Mouse (Mus musculus) midbrain, embryonic 12.5 days (tissue): ENCODE data around the gene Pcsk6. TPM values are rescaled to one million over a fixed set of nuclear protein-coding genes. Genes with fewer than 3 reads are reported as not detected.

Experiments used
- ATAC-seq: fragments of 200-750 bp; cut with Nextera tagmentation; 2 replicates; pipeline ENCODE4 v1.8.0; 2017; ENCODE audit warnings: low read depth, moderate TSS enrichment, moderate library complexity; ENCODE audit not compliant: low FRiP score
- H3K27ac ChIP-seq: fragments of 300-500 bp; sonication (generic); replicated peaks from 2 replicates; pipeline ENCODE4 v1.5.1; 2016; ENCODE audit warnings: mild to moderate bottlenecking
- H3K27me3 ChIP-seq: fragments of 300-500 bp; sonication (generic); 2 replicates; pipeline ENCODE4 v1.6.1; 2016; ENCODE audit warnings: mild to moderate bottlenecking
- H3K36me3 ChIP-seq: fragments of 300-500 bp; sonication (generic); 2 replicates; pipeline ENCODE4 v1.6.1; 2016
- H3K4me1 ChIP-seq: fragments of 300-500 bp; sonication (generic); 2 replicates; pipeline ENCODE4 v1.6.1; 2016
- H3K4me2 ChIP-seq: fragments of 300-500 bp; sonication (generic); replicated peaks from 2 replicates; pipeline ENCODE4 v1.6.1; 2016; ENCODE audit warnings: mild to moderate bottlenecking, moderate library complexity
- H3K4me3 ChIP-seq: fragments of 300-500 bp; sonication (generic); 2 replicates; pipeline ENCODE4 v1.5.1; 2016; ENCODE audit warnings: mild to moderate bottlenecking
- H3K9ac ChIP-seq: fragments of 300-500 bp; sonication (generic); replicated peaks from 2 replicates; pipeline ENCODE4 v1.6.1; 2016; ENCODE audit warnings: mild to moderate bottlenecking, moderate library complexity
- H3K9me3 ChIP-seq: fragments of 300-500 bp; sonication (generic); 2 replicates; pipeline ENCODE4 v1.6.1; 2016; ENCODE audit warnings: mild to moderate bottlenecking
- WGBS: fragments of 180-500 bp; shearing (Covaris S2); methylation state at CpG from one replicate; pipeline ENCODE4 v1.1.7; 2016; 5-methylcytosine and 5-hydroxymethylcytosine counted together
- polyA plus RNA-seq: library from polyadenylated mRNA; unstranded; fragments of >200 nt; fragmentation: Nextera tagmentation; extraction: Ambion mirVana; gene quantifications from 2 replicates; pipeline ENCODE4 v1.2.1, GENCODE M21; 2016

The Pcsk6 gene
- polyA plus RNA-seq, 1 experiment from 2014 or later: 0.69 TPM

DNA sequence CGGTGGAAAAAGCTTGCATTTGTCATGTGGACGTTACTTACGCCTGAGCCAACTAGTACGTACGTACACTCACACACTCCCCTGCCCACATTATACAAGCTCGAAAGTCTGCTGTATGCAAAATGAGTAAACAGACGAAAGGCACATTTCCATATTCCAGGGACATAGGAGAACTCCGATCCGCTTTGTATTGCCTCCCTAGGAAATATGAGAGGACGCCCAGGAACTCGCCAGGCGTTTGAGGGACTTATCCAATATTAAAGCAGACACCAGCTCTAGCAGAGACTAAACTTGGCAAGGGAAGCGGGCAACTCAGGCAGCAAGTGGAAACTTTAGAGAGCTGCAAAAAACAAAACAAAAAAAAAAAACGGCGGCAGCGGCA is 147.3 kb downstream of the Pcsk6 start:
- Histone ChIP-seq H3K4me1 (0 out of 2 replicates have a peak, but pooled peaks cover 13% of the 10 kb centered on the region), H3K9me3 (no peaks in the 10 kb centered on the region), H3K4me2 (no peak overlapping the region), H3K4me3 (no peak overlapping the region), H3K27ac (no peak overlapping the region), H3K9ac (no peak overlapping the region), H3K27me3 (no peaks in the 10 kb centered on the region), H3K36me3 (no peaks in the 10 kb centered on the region)
- ATAC-seq: no peak
- WGBS: 85% methylated on average over 16 of the region's 16 CpGs

DNA sequence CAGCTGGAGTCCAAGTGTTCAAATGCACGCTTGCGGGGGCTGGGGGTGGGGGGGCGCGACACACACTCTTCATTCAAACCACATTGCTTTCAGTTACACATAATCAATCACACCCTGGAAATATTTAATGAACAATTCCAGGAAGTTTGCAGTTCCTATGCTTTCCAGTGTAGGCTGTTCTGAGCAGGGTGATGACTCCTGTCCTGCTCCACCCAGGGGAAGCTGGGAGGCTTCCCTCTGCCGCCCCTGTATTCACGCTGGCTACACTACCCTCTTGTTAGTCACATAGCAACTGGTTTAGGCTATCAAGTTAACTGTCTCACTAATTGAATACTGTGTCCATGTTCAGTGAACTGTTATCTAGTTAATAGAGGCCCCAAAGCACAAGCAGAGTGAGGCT is 149.0 kb downstream of the Pcsk6 start:
- Histone ChIP-seq H3K27me3 (no peaks in the 10 kb centered on the region), H3K27ac (no peak overlapping the region), H3K4me2 (no peak overlapping the region), H3K9ac (no peak overlapping the region), H3K9me3 (no peaks in the 10 kb centered on the region), H3K4me3 (no peak overlapping the region), H3K4me1 (0 out of 2 replicates have a peak, but pooled peaks cover 13% of the 10 kb centered on the region), H3K36me3 (no peaks in the 10 kb centered on the region)
- ATAC-seq: no peak
- WGBS: 90% methylated on average over 6 of the region's 6 CpGs

DNA sequence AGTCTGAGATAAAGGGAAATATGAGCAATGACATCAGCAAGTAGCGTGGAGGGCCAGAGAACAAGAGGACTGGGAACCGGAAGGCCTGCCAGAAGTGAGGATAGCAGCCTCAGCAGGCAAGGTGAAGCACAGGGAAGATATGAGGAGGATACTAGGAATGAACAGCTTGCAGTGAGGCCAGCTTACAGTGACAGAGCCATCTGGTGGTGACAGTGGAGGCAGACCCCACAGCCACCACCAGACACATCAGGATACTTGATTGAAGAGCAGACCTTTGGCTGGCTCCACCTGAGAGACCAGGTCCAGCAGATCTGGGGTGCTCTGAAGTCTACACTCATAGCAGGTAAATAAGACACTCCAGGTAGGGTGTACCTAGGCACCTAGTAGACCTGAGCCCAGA is 166.2 kb downstream of the Pcsk6 start:
- no peaks in the 10 kb centered on the region for H3K4me1 ChIP-seq
- 82% methylated on average over 2 of the region's 2 CpGs for WGBS
- no peaks in the 10 kb centered on the region for H3K36me3 ChIP-seq
- ATAC-seq: no peak
- H3K27ac ChIP-seq: no peak overlapping the region
- H3K4me3 ChIP-seq: no peak overlapping the region
- H3K9ac ChIP-seq: no peak overlapping the region
- no peaks in the 10 kb centered on the region for H3K27me3 ChIP-seq
- no peak overlapping the region for H3K4me2 ChIP-seq
- no peaks in the 10 kb centered on the region for H3K9me3 ChIP-seq

DNA sequence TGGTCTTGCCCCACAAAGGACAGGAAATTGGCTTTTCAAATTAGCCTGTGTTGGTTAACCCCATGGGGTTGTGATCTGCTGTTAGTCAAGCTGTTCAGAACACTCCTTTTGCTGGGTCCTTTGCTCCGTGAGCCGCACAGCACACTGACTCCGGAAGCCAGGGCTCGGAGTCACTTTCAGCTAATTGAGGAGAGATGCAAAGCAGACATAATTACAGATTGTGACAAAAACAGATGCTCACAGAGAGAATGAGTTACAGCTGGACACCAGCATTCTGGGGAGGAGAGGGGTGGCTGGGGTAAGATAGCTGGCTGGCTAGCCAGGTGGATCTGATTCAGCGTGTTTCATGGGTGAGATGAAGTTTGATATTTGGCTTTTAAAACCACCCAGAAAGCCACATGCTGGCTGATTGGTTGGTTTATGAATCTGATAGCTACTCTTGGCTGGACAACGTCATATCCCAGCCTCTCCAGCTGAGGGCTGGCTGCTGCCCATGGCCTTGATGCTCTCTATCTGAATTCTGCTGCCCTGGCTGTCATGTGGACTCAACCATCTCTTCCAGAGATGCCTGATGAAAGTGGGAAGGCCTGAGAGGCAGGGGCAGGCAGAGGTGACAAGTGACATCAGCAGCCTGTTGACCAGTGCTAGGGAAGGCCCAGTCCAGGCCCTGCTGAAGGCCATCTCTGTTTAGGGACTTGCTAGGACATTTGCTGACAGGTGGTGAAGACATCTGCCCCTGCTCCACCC is 167.4 kb downstream of the Pcsk6 start:
- 67% methylated on average over 6 of the region's 6 CpGs for WGBS
- ATAC-seq: no peak
- H3K27ac ChIP-seq: no peak overlapping the region

DNA sequence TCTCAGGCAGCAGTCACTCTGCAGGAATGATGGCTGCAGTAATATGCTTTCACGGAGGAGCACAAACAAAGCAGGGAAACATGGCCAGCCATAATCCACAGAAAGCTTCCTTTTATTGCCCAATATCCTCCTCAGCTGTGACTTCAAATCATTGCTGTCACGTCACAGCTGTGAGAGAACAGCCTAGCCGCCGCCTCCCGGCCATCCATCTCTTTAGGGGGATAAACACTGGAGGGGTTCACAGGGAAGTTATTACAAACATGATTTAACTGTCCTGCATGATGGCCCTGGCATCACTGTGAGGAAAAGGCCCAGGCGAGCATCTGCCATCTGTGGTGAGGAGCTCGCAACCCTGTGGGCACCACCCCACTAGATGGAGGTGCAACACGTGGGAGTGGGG is 175.3 kb downstream of the Pcsk6 start:
- 0 out of 2 replicates have a peak, but pooled peaks cover 3% of the 10 kb centered on the region for H3K27me3 ChIP-seq
- H3K4me2 ChIP-seq: no peak overlapping the region
- no peaks in the 10 kb centered on the region for H3K9me3 ChIP-seq
- no peak overlapping the region for H3K9ac ChIP-seq
- no peak for ATAC-seq
- no peaks in the 10 kb centered on the region for H3K36me3 ChIP-seq
- H3K27ac ChIP-seq: no peak overlapping the region
- 0 out of 2 replicates have a peak, but pooled peaks cover 2% of the 10 kb centered on the region for H3K4me1 ChIP-seq
- WGBS: 83% methylated on average over 8 of the region's 8 CpGs
- H3K4me3 ChIP-seq: no peak overlapping the region

More for the DNA sequence above, 167.4 kb downstream of the Pcsk6 start:
- H3K27me3 ChIP-seq: no peaks in the 10 kb centered on the region
- H3K9me3 ChIP-seq: no peaks in the 10 kb centered on the region
- no peaks in the 10 kb centered on the region for H3K36me3 ChIP-seq
- no peak overlapping the region for H3K9ac ChIP-seq
- no peak overlapping the region for H3K4me3 ChIP-seq
- H3K4me2 ChIP-seq: no peak overlapping the region
- no peaks in the 10 kb centered on the region for H3K4me1 ChIP-seq

DNA sequence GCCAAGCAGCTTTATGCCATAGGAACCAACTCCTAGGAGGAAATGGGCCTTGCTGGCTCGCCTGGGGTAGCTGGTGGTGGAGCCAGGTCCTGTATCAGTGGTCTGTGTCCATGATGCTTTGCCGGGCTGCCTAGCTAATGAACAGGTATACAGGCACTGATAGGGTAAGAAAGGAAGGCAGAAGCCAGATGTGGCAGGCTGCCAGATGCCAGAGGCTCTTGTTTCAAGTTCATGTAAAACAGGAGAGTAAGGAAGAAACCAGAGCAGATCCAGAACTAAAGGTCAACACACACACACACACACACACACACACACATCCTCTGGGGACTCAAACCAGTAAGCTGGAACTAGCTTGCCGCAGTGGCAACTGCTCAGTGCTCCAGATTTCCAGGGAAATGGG is 176.7 kb downstream of the Pcsk6 start:
- H3K4me1 ChIP-seq: 0 out of 2 replicates have a peak, but pooled peaks cover 2% of the 10 kb centered on the region
- 83% methylated on average over 3 of the region's 3 CpGs for WGBS
- H3K4me3 ChIP-seq: no peak overlapping the region
- H3K27ac ChIP-seq: no peak overlapping the region
- no peak overlapping the region for H3K9ac ChIP-seq
- H3K36me3 ChIP-seq: no peaks in the 10 kb centered on the region
- H3K27me3 ChIP-seq: 0 out of 2 replicates have a peak, but pooled peaks cover 3% of the 10 kb centered on the region
- H3K4me2 ChIP-seq: no peak overlapping the region
- no peak for ATAC-seq
- H3K9me3 ChIP-seq: no peaks in the 10 kb centered on the region

DNA sequence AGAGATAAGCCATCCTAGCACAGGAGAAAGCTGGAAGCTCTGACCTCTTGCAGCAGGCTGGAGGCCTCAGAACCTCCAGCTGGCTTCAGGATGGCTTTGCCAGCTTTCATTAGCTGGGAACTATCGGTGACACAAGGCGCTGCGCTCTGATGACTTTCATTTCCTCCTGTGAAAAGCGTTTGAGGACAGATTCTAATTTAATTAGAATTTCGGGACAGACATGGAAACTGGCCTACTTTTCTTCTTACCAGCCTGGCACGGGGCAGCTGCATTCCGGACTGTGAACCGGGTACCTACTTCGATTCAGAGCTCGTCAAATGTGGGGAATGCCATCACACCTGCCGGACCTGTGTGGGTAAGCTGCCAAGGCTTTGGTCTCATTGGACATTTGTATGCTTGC is 177.2 kb downstream of the Pcsk6 start:
- H3K4me1 ChIP-seq: 0 out of 2 replicates have a peak, but pooled peaks cover 2% of the 10 kb centered on the region
- no peak for ATAC-seq
- 0 out of 2 replicates have a peak, but pooled peaks cover 3% of the 10 kb centered on the region for H3K27me3 ChIP-seq
- H3K4me3 ChIP-seq: no peak overlapping the region
- H3K9ac ChIP-seq: no peak overlapping the region
- whole genome bisulfite sequencing: 88% methylated on average over 11 of the region's 11 CpGs
- no peak overlapping the region for H3K4me2 ChIP-seq
- H3K9me3 ChIP-seq: no peaks in the 10 kb centered on the region
- no peak overlapping the region for H3K27ac ChIP-seq
- H3K36me3 ChIP-seq: no peaks in the 10 kb centered on the region

DNA sequence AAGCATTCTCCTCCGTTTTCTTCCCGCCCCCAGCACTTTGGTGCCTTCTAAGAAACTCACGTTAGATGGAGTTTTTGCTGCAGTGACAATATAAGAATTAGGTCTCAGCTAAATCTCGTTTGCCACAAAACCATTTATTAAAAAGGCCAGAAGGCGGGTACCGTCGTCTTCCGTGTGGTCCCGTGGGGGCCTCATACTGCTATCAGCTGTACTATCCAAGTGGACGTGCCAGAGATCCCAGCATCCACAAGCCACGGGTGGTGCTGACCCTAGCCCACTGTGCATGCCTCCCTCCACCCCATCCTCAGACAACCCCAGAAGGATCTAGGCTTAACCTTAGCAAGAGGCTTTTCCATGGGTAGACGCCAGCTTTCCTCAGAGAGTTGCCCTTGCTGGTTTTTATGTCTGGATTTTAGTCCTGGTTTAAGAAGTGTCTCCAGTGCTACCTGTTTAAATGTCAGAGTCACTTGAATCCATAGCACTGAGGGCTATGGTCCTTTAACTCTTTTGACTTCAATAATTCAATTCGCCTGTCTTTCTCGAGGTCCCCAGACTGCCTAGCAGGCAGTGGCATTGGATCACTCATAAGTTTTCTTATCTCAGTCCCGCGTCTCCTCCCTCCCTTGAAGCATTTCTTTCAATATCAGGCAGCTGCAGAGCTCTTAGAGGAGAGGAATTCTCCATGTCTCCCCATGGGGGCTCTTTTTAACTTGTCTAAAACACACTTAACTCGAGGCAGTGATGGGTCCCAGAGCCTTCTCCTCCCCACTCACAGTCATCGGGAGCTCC is 178.7 kb downstream of the Pcsk6 start:
- H3K4me2 ChIP-seq: no peak overlapping the region
- no peak overlapping the region for H3K27ac ChIP-seq
- H3K4me3 ChIP-seq: no peak overlapping the region
- 0 out of 2 replicates have a peak, but pooled peaks cover 3% of the 10 kb centered on the region for H3K27me3 ChIP-seq
- no peaks in the 10 kb centered on the region for H3K36me3 ChIP-seq
- WGBS: 83% methylated on average over 18 of the region's 18 CpGs
- H3K9ac ChIP-seq: no peak overlapping the region
- ATAC-seq: no peak
- H3K9me3 ChIP-seq: no peaks in the 10 kb centered on the region
- H3K4me1 ChIP-seq: 0 out of 2 replicates have a peak, but pooled peaks cover 2% of the 10 kb centered on the region

DNA sequence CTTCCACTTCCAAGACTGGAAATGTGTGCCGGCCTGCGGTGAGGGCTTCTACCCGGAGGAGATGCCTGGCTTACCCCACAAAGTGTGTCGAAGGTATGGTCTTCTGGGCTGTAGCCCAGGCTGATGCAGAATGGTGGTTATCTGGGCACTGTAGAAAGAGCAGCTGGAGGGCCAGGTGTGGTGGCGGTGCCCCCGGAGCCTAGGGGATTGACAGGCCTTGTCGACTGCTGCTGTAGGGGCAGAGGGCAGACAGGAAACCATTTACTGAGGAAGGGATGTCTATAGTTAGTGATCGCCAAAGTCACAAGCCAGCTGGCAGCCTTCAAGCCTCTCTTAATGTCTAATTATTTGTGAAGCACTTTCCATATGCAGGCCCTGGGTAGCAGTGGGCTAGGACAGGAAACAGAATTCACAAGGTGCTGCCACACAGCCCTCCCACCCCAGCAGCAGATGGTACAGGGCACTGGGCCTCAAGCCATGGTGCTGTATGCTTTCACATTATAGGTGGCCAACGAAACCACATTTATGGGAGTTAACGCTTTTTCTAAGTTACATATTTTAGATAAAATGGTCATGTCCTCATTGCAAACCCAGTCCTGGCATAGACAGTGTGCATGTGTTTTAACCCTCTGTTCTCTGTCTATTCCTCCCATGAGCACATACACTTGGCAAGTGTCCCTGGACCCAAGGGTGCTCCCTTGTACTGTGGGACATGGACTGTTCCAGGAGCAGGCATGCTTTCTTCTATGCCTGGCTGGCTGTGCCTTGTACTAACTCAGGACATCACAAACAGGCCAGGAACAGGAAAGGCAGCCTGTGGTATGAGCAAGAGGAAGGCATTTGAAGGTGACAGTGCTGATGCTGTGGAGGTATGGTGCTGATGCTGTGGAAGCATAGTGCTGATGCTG is 182.3 kb downstream of the Pcsk6 start, which contains the start of gene Gm45213:
Gene Gm45213, plus strand, starts transcription at position 51 of the 908 bp plus-strand sequence.
- no peaks in the 10 kb centered on the region for H3K27me3 ChIP-seq
- ATAC-seq: no peak
- H3K4me2 ChIP-seq: no peak within 1 kb of the TSS
- 85% methylated on average over 10 of the region's 10 CpGs for WGBS
- H3K27ac ChIP-seq: no peak within 1 kb of the TSS
- no peaks in the 10 kb centered on the region for H3K36me3 ChIP-seq
- 0 out of 2 replicates have a peak, but pooled peaks cover 9% of the 10 kb centered on the region for H3K4me1 ChIP-seq
- no peak within 1 kb of the TSS for H3K4me3 ChIP-seq
- no peaks in the 10 kb centered on the region for H3K9me3 ChIP-seq
- H3K9ac ChIP-seq: no peak within 1 kb of the TSS

DNA sequence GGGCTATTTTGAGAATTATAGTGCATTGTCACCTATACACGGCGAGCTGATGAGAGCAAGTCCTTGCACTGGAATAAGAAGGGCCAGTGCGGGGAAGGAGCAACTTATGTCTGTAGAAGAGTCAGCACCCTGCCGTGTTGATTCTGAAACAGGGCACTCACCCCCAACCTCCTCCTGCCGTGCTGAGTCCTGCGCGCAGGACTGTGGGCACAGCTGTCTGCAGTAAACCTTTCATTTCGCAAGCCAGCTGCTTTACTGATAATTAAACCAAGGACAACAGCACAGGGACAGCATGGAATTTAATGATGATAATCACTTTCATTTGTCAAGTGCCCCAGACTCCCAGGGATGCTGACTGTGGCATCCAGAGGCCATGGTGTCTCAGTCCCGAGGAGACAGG is 183.1 kb downstream of the Pcsk6 start:
- ATAC-seq: no peak
- Histone ChIP-seq H3K4me1 (0 out of 2 replicates have a peak, but pooled peaks cover 9% of the 10 kb centered on the region), H3K4me3 (no peak overlapping the region), H3K27ac (no peak overlapping the region), H3K9me3 (no peaks in the 10 kb centered on the region), H3K4me2 (no peak overlapping the region), H3K27me3 (no peaks in the 10 kb centered on the region), H3K36me3 (no peaks in the 10 kb centered on the region), H3K9ac (no peak overlapping the region)
- 46% methylated on average over 9 of the region's 9 CpGs for WGBS
